Mouse (Mus musculus): ENCODE data around the gene Med12l. TPM values are rescaled to one million over a fixed set of nuclear protein-coding genes. Genes with fewer than 3 reads are reported as not detected.

Med12l gene
- total and polyA plus RNA-seq, 2 experiments from 2014 or later, result 2.1 to 19.2 TPM

GRCm38 (mm10) chr3:59113973-59114517 lies 108.4 kb downstream of the Med12l start:
- no peak for DNase-seq
- TF ChIP-seq CTCF (IDR thresholded peaks at IDR 0.05; ENCODE audit: low read depth), result no peak
- no peak for ATAC-seq
- no peak overlapping the region for H3K9ac ChIP-seq
- WGBS, result 88% methylated on average over 8 of the region's 8 CpGs
- no peak overlapping the region for H3K4me3 ChIP-seq (ENCODE audit: low read depth, low read length)
- no peaks in the 10 kb centered on the region for H3K4me1 ChIP-seq (ENCODE audit: insufficient read depth)
- no peak overlapping the region for H3K4me2 ChIP-seq (ENCODE audit: low read depth)
- no peaks in the 10 kb centered on the region for H3K9me3 ChIP-seq (ENCODE audit: low read length)
- H3K27me3 ChIP-seq (ENCODE audit: insufficient read depth, low read length), result no peaks in the 10 kb centered on the region
- no peak overlapping the region for H3K27ac ChIP-seq (ENCODE audit: low read depth, low read length)
- H3K36me3 ChIP-seq (ENCODE audit: insufficient read depth), result peaks cover 3% of the 10 kb centered on the region; the same call in 1 of the 2 replicates

- Histone ChIP-seq H3K4me2 (ENCODE audit: low read depth) (no peak overlapping the region), H3K27me3 (ENCODE audit: insufficient read depth, low read length) (no peaks in the 10 kb centered on the region), H3K27ac (ENCODE audit: low read depth, low read length) (no peak overlapping the region), H3K9me3 (ENCODE audit: low read length) (no peaks in the 10 kb centered on the region), H3K9ac (no peak overlapping the region), H3K36me3 (ENCODE audit: insufficient read depth) (no peaks in the 10 kb centered on the region), H3K4me3 (ENCODE audit: low read depth, low read length) (no peak overlapping the region), H3K4me1 (ENCODE audit: insufficient read depth) (no peaks in the 10 kb centered on the region)
- 45% methylated on average over 7 of the region's 7 CpGs for WGBS
- ATAC-seq (peak; percentile 17; the same call in 1 of the 2 replicates), DNase-seq (no peak)
- no peak for TF ChIP-seq CTCF (IDR thresholded peaks at IDR 0.05; ENCODE audit: low read depth)
These were observed 115.6 kb downstream of the Med12l start for GRCm38 (mm10) chr3:59121067-59121730.

GRCm38 (mm10) chr3:59121780-59122449 lies 116.3 kb downstream of the Med12l start:
- Histone ChIP-seq H3K9me3 (ENCODE audit: low read length) (no peaks in the 10 kb centered on the region), H3K4me3 (ENCODE audit: low read depth, low read length) (no peak overlapping the region), H3K36me3 (ENCODE audit: insufficient read depth) (no peaks in the 10 kb centered on the region), H3K27ac (ENCODE audit: low read depth, low read length) (no peak overlapping the region), H3K27me3 (ENCODE audit: insufficient read depth, low read length) (no peaks in the 10 kb centered on the region), H3K4me2 (ENCODE audit: low read depth) (no peak overlapping the region), H3K9ac (no peak overlapping the region), H3K4me1 (ENCODE audit: insufficient read depth) (no peaks in the 10 kb centered on the region)
- DNase-seq, result no peak
- 69% methylated on average over 7 of the region's 7 CpGs for WGBS
- no peak for ATAC-seq
- no peak for TF ChIP-seq CTCF (IDR thresholded peaks at IDR 0.05; ENCODE audit: low read depth)

GRCm38 (mm10) chr3:59125022-59125421 lies 119.4 kb downstream of the Med12l start:
- H3K9me3 ChIP-seq (ENCODE audit: low read length), result no peaks in the 10 kb centered on the region
- H3K9ac ChIP-seq, result no peak overlapping the region
- H3K4me2 ChIP-seq (ENCODE audit: low read depth), result no peak overlapping the region
- WGBS, result 76% methylated on average over 5 of the region's 5 CpGs
- H3K4me1 ChIP-seq (ENCODE audit: insufficient read depth), result no peaks in the 10 kb centered on the region
- no peaks in the 10 kb centered on the region for H3K27me3 ChIP-seq (ENCODE audit: insufficient read depth, low read length)
- no peaks in the 10 kb centered on the region for H3K36me3 ChIP-seq (ENCODE audit: insufficient read depth)
- TF ChIP-seq CTCF (IDR thresholded peaks at IDR 0.05; ENCODE audit: low read depth), result no peak
- ATAC-seq, result no peak
- DNase-seq, result no peak
- no peak overlapping the region for H3K4me3 ChIP-seq (ENCODE audit: low read depth, low read length)
- no peak overlapping the region for H3K27ac ChIP-seq (ENCODE audit: low read depth, low read length)

- ATAC-seq (no peak), DNase-seq (no peak)
- Histone ChIP-seq H3K9ac (no peak overlapping the region), H3K4me1 (ENCODE audit: insufficient read depth) (no peaks in the 10 kb centered on the region), H3K9me3 (ENCODE audit: low read length) (no peaks in the 10 kb centered on the region), H3K4me2 (ENCODE audit: low read depth) (no peak overlapping the region), H3K4me3 (ENCODE audit: low read depth, low read length) (no peak overlapping the region), H3K27ac (ENCODE audit: low read depth, low read length) (no peak overlapping the region), H3K27me3 (ENCODE audit: insufficient read depth, low read length) (no peaks in the 10 kb centered on the region), H3K36me3 (ENCODE audit: insufficient read depth) (no peaks in the 10 kb centered on the region)
- no peak for TF ChIP-seq CTCF (IDR thresholded peaks at IDR 0.05; ENCODE audit: low read depth)
- 71% methylated on average over 7 of the region's 7 CpGs for WGBS
These were observed 120.3 kb downstream of the Med12l start for GRCm38 (mm10) chr3:59125783-59126555.

- Histone ChIP-seq H3K36me3 (ENCODE audit: insufficient read depth) (no peaks in the 10 kb centered on the region), H3K27me3 (ENCODE audit: insufficient read depth, low read length) (no peaks in the 10 kb centered on the region), H3K4me1 (ENCODE audit: insufficient read depth) (no peaks in the 10 kb centered on the region), H3K9ac (no peak overlapping the region), H3K27ac (ENCODE audit: low read depth, low read length) (no peak overlapping the region), H3K9me3 (ENCODE audit: low read length) (no peaks in the 10 kb centered on the region), H3K4me3 (ENCODE audit: low read depth, low read length) (no peak overlapping the region), H3K4me2 (ENCODE audit: low read depth) (no peak overlapping the region)
- no peak for TF ChIP-seq CTCF (IDR thresholded peaks at IDR 0.05; ENCODE audit: low read depth)
- ATAC-seq, result no peak
- no peak for DNase-seq
- WGBS, result 87% methylated on average over 20 of the region's 20 CpGs
These were observed 123.1 kb downstream of the Med12l start for GRCm38 (mm10) chr3:59128681-59129080.

Data from forebrain, postnatal 0 days (tissue).